Mouse (Mus musculus) heart, postnatal 25 days (tissue): ENCODE measurements around the gene Vamp8. TPM values are rescaled to one million over a fixed set of nuclear protein-coding genes. Genes with fewer than 3 reads are reported as not detected.

Experiments
- DNase-seq: peaks from one replicate; pipeline ENCODE4 v3.0.0; 2022; ENCODE audit warnings: low spot score
- intact Hi-C: fragments of 180-260 bp; cut with DNase I; formaldehyde crosslinking; loops from one replicate; pipeline ENCODE4 v1.15.1; 2025
- total RNA-seq, 2 experiments: library from RNA; stranded (reverse); gene quantifications; 2 replicates each; pipeline ENCODE4 v1.2.3; 2021

Vamp8 gene
- total RNA-seq, 2 experiments from 2014 or later = 72.2 to 74.1 TPM

- intact Hi-C loops = loop anchor here (5.0 kb wide), 2 partner anchors 127 to 222 kb away; no protein-coding TSS in a partner anchor
- no peak for DNase-seq
These were observed 19.1 kb upstream of the Vamp8 start for GRCm38 (mm10) chr6:72409567-72409966.

GRCm38 (mm10) chr6:72407119-72407518, 16.6 kb upstream of the Vamp8 start:
- peak; percentile 44 for DNase-seq
- intact Hi-C loops = loop anchor here (2.0 to 5.0 kb wide), 3 partner anchors 44 to 220 kb away; no protein-coding TSS in a partner anchor

GRCm38 (mm10) chr6:72405356-72405755, 14.9 kb upstream of the Vamp8 start:
- no peak for DNase-seq
- intact Hi-C loops = loop anchor here (5.0 kb wide), 2 partner anchors 123 to 218 kb away; no protein-coding TSS in a partner anchor

GRCm38 (mm10) chr6:72401875-72402274, 11.4 kb upstream of the Vamp8 start:
- intact Hi-C loops = no loop called here
- DNase-seq = peak; percentile 49

GRCm38 (mm10) chr6:72399967-72400366, 9.5 kb upstream of the Vamp8 start:
- no peak for DNase-seq
- intact Hi-C loops = no loop called here

- intact Hi-C loops = no loop called here
- no peak for DNase-seq
These were observed 6.3 kb upstream of the Vamp8 start for GRCm38 (mm10) chr6:72396837-72397251.

- no peak for DNase-seq
- intact Hi-C loops = no loop called here
These were observed 1.8 kb upstream of the Vamp8 start for GRCm38 (mm10) chr6:72392341-72392740.

- intact Hi-C loops = no loop called here
- peak; percentile 69 for DNase-seq
These were observed 455 bp upstream of the Vamp8 start for GRCm38 (mm10) chr6:72390795-72391521.

GRCm38 (mm10) chr6:72389471-72389940, 997 bp downstream of the Vamp8 start:
- intact Hi-C loops = no loop called here
- DNase-seq = no peak

GRCm38 (mm10) chr6:72388791-72389329, 1.6 kb downstream of the Vamp8 start:
- intact Hi-C loops = no loop called here
- DNase-seq = no peak

GRCm38 (mm10) chr6:72388266-72388665, 2.2 kb downstream of the Vamp8 start:
- DNase-seq = no peak
- intact Hi-C loops = no loop called here

- intact Hi-C loops = no loop called here
- DNase-seq = no peak
These were observed 2.7 kb downstream of the Vamp8 start for GRCm38 (mm10) chr6:72387816-72388215.

GRCm38 (mm10) chr6:72386561-72386960, 3.9 kb downstream of the Vamp8 start:
- no peak for DNase-seq
- intact Hi-C loops = no loop called here

- DNase-seq = no peak
- intact Hi-C loops = no loop called here
These were observed 5.2 kb downstream of the Vamp8 start for GRCm38 (mm10) chr6:72385258-72385657.

- DNase-seq = no peak
- intact Hi-C loops = loop anchor here (5.0 kb wide), 1 partner anchor 102 kb away; no protein-coding TSS in a partner anchor
These were observed 6.6 kb downstream of the Vamp8 start for GRCm38 (mm10) chr6:72383952-72384351.

- intact Hi-C loops = loop anchor here (5.0 kb wide), 1 partner anchor 101 kb away; no protein-coding TSS in a partner anchor
- no peak for DNase-seq
These were observed 7.2 kb downstream of the Vamp8 start for GRCm38 (mm10) chr6:72383142-72383820.

GRCm38 (mm10) chr6:72382494-72382893, 8.0 kb downstream of the Vamp8 start:
- intact Hi-C loops = loop anchor here (5.0 kb wide), 1 partner anchor 100 kb away; no protein-coding TSS in a partner anchor
- no peak for DNase-seq

GRCm38 (mm10) chr6:72380131-72380770, 10.3 kb downstream of the Vamp8 start, which contains the start of gene Vamp5:
Gene Vamp5 (minus strand): TSS chr6:72380468.
- peak; percentile 80 for DNase-seq
- intact Hi-C loops = loop anchor here (5.0 kb wide), 1 partner anchor 98 kb away; no protein-coding TSS in a partner anchor

GRCm38 (mm10) chr6:72379377-72380130, 10.9 kb downstream of the Vamp8 start:
- DNase-seq = no peak
- intact Hi-C loops = loop anchor here (5.0 kb wide), 1 partner anchor 97 kb away; no protein-coding TSS in a partner anchor
